Mouse (Mus musculus): Measurements from ENCODE around the gene Gas2l1.
A peak's percentile ranks its signal among the peaks of the same experiment; 100 is the strongest.

Gas2l1 gene

GRCm38 (mm10) chr11:5064282-5065055 is 658 bp downstream of the Gas2l1 start:
- peak; percentile 46 for DNase-seq (ENCODE audit: extremely low read depth, insufficient read length, low spot score)

DNA sequence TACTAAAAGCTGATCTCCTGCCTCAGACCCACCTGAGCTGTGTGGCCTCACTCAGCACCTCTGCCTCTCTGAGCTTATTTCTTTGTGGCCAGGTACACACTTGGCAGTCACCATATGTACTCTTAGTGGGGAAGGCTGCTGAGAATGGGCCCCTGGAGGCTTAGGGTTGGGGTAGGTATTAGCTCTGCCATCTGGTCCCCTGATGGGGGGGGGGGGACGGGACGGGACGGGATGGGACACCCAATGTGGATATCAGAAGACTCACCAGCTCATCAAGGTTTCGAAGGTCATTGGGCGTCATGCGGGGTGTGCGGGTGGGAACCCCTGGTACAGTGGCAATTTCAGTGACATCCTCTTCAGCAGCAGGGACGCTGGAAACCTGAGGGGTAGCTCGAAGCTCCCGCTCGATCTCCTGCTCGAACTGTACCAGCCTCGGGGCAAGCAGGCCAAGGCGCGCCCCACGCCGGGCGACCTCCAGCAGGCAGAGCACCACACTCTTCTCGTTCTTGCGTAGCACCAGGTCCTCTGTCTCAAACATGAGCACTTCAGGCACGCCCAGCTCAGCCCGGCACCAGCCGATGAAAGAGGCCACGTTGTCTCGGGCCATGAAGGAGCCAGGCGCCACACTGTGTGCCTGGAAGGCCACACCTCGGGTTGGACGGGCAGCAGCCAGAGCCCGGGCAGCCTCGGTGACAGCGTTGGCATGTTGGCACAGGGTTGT is 1.4 kb downstream of the Gas2l1 start:
- peak; percentile 39 for DNase-seq (ENCODE audit: extremely low read depth, insufficient read length, low spot score)

DNA sequence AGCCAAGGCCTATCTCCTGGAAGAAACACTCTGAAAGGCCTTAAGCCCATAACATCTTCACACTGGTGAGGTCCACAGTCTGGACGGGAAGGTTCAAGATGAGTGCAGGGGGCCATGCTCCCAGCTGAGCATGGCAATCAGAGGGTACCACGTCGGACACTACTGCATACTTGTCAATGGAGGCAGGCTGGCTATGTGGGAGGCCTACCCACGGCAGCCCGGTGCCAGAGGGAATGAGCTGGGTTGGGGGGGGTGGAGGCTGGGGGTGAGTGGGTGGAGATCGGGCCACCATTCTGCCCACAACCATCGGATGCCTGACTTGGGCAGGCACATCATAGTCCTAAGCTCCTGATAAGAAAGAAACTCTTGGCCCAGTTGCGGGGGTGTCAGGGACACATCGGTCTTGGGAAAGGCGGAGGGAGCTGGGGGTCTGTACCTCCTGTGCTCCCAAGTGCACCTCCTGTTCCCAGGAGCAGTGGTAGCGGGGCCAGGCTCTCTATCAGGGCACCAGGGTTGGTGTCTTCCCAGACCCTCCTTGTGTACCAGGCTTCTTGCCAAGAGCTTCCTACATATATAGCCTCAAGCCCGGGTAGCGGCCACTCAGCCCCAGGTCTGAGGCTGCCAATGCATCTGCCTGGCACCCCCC is 2.1 kb downstream of the Gas2l1 start:
- no peak for DNase-seq (ENCODE audit: extremely low read depth, insufficient read length, low spot score)

DNA sequence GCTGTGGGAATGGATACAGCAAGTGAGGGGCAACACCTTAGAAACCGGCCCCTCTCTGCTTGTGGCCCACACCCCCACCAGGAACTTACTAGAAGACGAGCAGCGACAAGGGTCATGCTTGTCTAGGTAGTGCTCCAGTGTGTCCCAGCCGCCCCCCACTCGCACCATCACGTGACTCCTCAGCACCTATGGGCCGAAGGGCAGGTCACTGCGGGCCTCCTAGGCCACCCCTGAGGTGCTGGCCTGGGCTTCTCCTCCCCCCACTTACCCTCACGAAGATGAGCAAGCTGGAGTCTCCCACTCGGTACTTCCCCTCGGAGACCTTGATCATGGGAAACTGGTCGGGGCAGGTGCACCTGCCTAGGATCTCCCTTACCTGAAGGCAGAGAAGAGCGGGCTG is 2.8 kb downstream of the Gas2l1 start:
- no peak for DNase-seq (ENCODE audit: extremely low read depth, insufficient read length, low spot score)

DNA sequence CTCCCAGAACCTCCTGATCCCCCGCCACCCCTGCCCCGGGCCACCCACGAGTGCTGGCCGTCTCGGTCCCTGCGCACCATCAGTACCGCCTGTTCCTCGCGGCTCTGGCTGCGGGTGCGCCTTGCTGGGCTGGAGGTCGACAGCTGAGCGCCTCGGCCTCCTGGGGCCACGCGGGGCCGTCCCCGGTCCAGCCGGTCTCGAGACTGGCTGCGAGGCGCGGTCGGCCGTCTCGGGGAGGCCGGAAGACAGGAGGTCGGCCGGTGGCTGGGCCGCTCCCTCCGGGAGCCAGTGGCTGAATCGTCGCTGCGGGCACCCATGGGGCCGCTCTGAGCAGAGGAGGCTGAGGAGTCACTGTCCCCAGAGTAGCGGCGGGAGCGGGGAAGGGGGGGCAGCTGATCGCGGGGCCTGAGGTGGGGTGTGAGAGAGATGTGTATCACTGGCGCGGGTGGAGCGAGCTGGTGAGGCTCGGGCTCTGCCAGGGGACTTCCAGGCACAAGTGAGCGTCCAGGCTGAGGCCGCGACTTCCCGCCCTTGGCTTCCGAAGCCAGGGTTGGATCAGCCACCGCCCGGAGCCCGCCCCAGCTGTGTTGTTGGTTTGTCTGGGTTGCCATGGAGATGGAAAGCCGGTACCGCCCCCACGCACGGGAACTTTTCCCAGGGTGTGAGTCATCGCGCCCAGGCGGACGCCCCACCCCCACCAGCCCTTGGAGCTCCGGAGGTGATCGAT is 3.6 kb downstream of the Gas2l1 start:
- no peak for DNase-seq (ENCODE audit: extremely low read depth, insufficient read length, low spot score)

- DNase-seq (ENCODE audit: extremely low read depth, insufficient read length, low spot score): no peak
Measured at GRCm38 (mm10) chr11:5060756-5061412, 4.2 kb downstream of the Gas2l1 start.

GRCm38 (mm10) chr11:5059704-5060156 is 5.4 kb downstream of the Gas2l1 start:
- DNase-seq (ENCODE audit: extremely low read depth, insufficient read length, low spot score): peak; percentile 45

DNA sequence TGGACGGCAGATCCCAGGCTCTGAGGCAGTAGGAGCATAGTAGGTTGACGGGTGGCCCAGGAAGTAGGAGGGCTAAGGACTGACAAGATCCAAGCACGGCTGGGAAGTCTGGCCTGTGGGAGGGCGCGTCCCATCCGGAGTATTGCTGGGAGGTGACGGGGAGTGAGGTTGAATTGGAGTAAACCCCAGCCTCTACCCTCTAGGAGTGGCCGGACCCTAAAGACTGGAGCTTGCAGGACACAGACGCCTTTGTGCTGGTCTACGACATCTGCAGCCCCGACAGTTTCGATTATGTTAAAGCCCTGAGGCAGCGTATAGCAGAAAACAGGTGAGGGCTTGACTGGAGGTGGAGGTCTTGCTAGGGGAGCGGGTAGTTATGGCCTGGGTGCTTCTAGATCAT is 5.9 kb downstream of the Gas2l1 start:
- no peak for DNase-seq (ENCODE audit: extremely low read depth, insufficient read length, low spot score)

DNA sequence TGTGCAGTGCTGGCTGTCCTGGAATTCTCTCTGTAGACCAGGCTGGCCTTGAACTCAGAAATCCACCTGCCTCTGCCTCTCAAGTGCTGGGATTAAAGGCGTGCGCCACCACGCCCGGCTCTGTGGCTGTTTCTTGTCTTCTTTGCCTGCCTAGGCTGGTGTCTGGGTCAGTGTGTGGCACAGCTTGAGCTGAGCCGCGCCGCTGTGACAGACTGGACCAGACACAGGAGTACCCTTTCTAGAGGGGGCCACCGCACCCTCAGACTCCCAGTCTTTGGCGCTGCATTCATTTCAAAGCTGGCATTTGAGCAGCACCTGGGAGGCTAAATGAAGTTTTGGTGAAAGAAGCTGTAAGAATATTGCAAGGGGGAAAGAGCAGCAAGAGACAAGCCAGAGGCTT is 6.3 kb downstream of the Gas2l1 start:
- no peak for DNase-seq (ENCODE audit: extremely low read depth, insufficient read length, low spot score)

DNA sequence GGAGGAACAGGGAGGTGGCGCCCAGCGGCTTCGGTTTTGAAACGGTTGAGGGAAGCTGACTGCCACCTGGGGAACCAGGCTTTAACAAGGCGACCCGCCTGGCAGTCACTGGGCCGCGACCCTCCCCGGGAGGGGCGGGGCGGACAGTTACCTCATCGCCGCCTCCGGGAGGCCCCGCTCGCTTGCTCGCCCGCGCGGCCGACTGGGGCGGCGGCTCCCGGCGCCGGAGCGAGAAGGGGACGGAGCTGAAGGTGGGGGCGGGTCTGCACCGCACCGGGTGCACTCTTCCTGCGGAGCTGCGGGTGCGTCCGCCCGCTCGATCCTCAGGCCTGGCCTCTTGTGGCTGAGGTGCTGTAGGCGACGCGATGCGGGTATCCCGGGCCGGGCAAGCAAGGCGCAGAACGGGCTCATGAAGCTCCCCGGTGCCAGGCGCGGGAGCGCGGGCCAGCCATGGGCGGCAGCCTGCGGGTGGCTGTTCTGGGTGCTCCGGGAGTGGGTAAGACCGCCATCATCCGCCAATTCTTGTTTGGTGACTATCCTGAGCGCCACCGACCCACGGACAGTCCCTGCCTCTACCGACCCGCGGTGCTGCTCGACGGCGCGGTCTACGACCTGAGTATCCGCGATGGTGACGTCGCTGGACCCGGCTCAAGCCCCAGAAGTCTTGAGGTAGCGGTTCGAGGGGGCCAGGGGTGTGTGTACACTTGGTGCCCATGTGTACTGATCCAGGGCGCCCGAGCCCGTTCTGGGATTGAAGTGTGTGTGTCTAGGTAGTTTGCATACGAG is 7.1 kb downstream of the Gas2l1 start, which contains the start of gene Rasl10a:
Rasl10a (plus strand) TSS at position 273 of the 786 bp plus-strand sequence.
- no peak for DNase-seq (ENCODE audit: extremely low read depth, insufficient read length, low spot score)

DNA sequence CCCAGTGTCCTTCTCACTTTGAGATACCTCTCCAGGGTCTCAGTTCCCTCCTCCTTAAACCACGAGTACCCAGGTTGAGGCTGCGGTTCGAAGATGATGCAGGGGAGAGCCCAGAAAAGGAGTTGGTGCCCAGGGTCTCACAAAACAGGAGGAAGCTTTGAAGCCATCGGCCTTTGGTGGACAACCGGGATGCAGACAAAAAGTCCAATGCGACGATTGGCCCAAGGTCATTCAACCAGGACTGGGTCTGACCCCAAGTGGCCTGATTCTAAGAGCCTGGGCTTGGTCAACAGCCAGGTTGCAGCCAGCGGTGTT is 7.6 kb downstream of the Gas2l1 start:
- no peak for DNase-seq (ENCODE audit: extremely low read depth, insufficient read length, low spot score)

DNA sequence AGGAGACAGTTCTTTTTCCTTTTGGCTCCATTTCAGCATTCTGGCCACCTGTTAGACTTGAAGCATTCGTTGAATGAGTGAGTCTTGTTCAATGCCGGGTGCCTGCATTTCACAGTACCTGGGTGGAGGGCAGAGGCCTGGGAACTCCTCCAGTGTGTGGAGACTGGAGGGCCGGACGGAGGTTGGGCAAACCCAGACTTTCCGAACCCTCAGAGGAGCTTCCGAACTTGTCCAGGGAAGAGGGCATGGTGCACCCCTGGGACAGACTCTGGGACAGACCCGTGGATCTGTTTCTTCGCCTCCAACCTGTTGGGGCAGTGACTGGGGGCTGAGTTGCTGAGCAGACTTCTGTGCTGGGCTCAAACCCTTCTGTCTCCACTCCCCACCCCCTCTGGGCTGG is 8.1 kb downstream of the Gas2l1 start:
- no peak for DNase-seq (ENCODE audit: extremely low read depth, insufficient read length, low spot score)

DNA sequence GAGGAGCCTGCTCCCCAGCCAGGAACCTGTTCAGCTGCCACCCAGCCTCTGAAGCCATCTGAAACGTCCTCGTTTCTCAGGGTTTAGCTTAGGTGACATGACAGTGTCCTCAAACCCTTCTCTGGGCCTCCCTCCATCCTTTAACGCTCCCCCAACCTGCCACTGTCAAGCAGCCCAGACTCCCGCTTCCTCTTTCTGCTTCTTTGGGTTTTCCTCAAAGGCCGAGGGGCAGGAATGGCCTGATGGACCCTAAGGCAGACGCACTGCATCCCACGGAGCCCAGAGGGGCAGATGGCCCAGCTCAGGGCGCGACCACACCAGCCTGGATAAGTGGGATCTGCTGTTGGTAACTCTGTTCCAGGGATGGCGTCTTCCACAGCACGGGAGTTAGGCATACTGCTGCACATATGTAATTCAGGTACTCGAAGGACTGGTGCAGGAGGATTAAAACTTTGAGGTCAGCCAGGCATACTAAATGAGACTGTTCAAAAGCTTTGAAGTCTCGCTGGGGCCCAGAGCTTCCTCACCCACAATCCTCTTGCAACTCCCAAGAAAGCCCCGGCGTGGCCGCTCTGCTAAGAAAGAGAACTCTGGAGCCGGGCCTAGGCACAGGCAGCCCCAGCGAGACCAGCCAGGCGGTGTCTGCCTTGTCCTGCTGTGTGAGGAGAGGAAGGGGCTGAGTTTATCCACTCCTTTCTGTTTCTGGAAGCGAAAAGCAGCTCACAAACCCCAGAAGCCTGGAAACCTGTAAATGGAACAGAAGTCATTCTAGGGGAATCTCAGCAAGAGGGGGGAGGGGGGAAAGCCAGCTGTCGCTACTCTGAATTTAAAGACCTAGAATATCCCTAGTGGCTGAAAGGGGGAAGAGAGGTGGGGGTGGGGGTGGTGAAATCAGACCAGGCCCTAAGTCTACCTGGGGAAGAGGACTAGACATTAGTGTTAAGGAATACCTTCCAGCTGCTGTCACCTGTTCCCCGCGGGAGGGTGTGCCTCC is 8.9 kb downstream of the Gas2l1 start:
- DNase-seq (ENCODE audit: extremely low read depth, insufficient read length, low spot score): no peak

GRCm38 (mm10) chr11:5054874-5055273 is 10.3 kb downstream of the Gas2l1 start:
- DNase-seq (ENCODE audit: extremely low read depth, insufficient read length, low spot score): no peak

DNA sequence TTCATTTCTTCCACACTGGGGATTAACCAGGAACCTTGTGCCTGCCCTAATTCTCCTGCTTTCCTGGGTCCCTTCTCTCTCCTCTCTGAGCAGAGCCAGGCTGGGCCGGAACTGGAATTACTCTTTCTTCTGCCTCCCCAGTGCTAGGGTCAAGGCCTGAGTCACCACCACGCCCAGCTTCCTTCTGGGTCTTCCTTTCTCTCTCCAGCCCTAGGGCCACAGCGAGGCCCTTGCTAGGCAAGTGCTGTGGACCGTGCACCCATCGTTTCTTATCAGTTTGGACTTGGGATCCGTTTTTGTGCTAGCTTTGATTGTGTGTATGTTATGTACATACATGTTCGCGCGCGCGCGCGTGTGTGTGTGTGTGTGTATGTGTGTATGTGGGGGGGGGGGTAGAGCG is 11.0 kb downstream of the Gas2l1 start:
- DNase-seq (ENCODE audit: extremely low read depth, insufficient read length, low spot score): no peak

DNA sequence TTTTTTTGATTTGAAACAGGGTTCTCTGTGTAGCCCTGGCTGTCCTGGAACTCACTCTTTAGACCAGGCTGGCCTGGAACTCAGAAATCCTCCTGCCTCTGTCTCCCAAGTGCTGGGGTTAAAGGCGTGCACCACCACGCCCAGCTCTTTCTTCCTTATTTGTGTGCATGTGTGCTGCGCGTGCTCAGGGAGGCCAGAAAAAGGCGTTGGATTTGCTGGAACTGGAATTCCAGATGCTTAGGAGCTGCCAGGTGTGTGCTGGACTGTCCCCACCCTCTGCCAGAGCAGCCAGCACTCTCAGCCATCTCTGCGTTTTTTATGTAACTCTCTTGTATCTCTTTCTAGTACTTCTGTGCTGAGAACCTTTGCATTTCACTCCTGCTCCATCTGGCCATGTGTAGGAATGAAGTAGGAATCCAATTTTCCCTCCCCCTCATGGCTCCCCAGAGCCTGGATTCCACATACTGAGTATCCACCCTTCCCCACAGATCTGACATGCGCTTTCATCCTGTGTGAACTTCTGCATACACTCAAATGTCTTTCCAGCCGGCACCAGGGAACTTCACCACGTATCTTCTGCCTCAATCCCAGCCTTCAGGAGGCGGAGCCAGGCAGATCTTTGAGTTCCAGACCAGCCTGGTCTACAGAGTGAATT is 12.8 kb downstream of the Gas2l1 start:
- DNase-seq (ENCODE audit: extremely low read depth, insufficient read length, low spot score): no peak

- no peak for DNase-seq (ENCODE audit: extremely low read depth, insufficient read length, low spot score)
Measured at GRCm38 (mm10) chr11:5051629-5052028, 13.5 kb downstream of the Gas2l1 start.

GRCm38 (mm10) chr11:5046321-5046926 is 18.7 kb downstream of the Gas2l1 start:
- DNase-seq (ENCODE audit: extremely low read depth, insufficient read length, low spot score): no peak
